Mouse (Mus musculus) retina, embryonic 14.5 days (tissue): ENCODE measurements around the gene Agbl4.
A peak's percentile ranks its signal among the peaks of the same experiment; 100 is the strongest.
"Not testable (repeated sequence)": the region's sequence is repeated elsewhere in the genome, so short reads cannot be mapped to it uniquely, and the experiment has no call there.

Experiments used
- DNase-seq: peaks from one replicate; pipeline ENCODE4 v3.0.0-alpha.2; 2015; ENCODE audit warnings: low spot score

Agbl4 gene

GRCm38 (mm10) chr4:110916565-110916964, 519.1 kb downstream of the Agbl4 start:
- no peak for DNase-seq

DNA sequence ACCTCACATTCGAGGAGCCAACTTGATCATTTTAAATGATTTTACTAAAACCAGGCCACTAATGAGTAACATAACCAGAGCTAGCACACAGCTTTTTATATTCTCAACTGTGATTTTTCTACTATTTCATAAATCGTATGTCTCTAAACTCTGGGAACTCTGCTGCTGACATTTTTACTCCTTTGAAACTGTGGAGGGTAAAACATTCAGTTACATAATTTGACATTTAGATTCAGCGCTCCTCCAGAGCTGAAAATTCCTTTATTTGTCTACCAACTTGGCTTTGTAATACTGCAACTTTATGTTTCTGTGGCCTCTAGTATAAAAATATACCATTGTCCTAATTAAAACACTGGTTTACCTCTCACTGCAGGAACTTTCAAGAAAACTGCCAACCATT, 523.6 kb downstream of the Agbl4 start:
- no peak for DNase-seq

GRCm38 (mm10) chr4:111001641-111002040, 604.2 kb downstream of the Agbl4 start:
- DNase-seq: no peak

DNA sequence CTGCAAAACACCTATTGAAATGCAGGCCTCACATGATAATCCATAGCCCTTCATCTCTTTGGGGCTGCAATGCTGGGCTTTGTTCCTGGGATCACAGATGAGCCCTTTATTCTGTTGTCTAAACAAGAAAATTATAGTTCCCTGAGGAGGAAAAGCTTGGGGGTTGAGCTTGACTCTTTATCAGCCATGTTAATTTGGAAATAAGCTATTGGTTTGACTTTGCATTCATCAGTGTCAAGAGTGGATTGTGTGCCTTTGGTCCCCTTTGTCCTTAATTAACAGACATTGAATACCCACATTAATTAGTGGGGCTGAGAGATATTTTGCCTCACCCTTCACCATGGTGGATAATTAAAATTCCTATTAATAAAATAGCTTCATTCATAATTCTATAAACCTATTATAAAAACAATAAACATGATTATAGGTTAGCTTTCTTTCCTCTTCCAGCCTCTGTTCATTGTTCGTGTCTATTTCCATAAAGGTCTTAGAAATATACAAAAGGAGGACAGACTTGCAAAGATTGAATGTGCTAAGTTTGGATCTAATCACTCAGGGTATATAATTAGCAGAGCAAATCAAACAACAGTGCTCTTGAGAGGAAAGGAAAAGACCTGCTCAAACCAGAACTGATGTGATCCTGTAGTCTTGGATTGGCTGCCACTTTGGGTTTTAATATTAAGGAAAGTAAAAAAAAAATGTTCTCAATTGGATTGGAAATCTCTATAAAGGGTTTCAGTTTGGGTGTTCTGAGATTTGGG, 607.4 kb downstream of the Agbl4 start:
- peak; percentile 16 for DNase-seq

- no peak for DNase-seq
Measured at GRCm38 (mm10) chr4:111019376-111019775, 621.9 kb downstream of the Agbl4 start.

DNA sequence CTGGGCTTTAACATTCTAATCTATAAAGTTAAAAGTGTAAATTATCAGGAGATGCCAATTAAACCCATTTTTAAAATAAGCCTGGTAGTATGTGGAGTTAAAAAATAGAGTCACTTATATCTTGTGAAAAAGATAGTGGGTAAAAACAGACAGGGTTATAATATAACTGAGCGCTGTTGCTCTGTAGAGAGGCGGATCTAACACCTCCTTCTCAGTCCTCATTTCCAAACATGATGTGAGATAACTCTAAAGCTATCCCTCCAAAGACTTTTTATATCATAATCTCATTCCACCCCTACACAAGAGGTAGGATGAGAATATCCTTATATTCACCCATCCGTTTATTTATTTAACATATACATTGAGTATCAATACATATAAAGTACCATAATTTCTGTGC, 669.9 kb downstream of the Agbl4 start:
- DNase-seq: no peak

- DNase-seq: no peak
Measured at GRCm38 (mm10) chr4:111073738-111074497, 676.5 kb downstream of the Agbl4 start.

DNA sequence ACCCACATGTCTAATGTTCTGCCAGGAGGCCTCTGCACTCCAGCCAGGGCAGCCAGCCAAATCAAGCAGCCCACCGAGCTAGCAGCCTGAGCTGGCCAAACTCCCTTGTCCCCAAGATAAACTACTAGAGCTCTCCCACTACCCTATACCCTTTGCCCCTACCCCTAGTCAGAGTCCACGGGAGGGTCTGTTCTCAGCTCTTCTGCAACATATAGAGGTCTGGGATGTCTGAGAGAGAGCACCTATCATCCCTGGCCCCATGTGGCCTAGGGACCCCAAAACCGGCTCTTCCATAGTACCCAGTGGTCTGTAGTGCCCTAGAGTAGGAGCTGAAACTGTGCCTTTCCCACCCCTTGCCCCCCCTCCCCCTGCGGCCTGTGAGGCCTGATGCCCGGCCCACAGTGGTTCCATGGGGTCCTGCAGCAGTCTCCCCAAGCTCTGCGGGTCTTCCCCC, 677.3 kb downstream of the Agbl4 start:
- no peak for DNase-seq

DNA sequence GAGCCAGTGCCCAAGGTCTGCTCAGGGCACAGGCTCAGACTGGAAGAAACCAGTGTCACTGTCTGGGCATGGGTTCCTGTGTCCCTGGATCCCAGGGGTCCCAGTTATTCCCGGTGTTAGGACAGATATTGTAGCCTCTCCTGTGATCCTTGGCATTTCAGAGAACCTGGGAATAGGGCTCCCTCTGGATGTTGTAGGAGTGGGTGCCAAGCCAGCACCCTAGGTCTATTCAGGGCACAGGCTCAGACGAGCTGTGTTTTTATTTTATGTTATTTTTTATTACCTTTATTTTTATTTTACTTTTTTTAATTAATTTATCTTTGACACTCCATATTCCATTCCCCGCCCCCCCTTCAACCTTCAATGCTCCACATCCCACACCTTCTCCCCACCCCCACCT, 680.3 kb downstream of the Agbl4 start:
- no peak for DNase-seq

GRCm38 (mm10) chr4:111085330-111085729, 687.9 kb downstream of the Agbl4 start:
- no peak for DNase-seq

DNA sequence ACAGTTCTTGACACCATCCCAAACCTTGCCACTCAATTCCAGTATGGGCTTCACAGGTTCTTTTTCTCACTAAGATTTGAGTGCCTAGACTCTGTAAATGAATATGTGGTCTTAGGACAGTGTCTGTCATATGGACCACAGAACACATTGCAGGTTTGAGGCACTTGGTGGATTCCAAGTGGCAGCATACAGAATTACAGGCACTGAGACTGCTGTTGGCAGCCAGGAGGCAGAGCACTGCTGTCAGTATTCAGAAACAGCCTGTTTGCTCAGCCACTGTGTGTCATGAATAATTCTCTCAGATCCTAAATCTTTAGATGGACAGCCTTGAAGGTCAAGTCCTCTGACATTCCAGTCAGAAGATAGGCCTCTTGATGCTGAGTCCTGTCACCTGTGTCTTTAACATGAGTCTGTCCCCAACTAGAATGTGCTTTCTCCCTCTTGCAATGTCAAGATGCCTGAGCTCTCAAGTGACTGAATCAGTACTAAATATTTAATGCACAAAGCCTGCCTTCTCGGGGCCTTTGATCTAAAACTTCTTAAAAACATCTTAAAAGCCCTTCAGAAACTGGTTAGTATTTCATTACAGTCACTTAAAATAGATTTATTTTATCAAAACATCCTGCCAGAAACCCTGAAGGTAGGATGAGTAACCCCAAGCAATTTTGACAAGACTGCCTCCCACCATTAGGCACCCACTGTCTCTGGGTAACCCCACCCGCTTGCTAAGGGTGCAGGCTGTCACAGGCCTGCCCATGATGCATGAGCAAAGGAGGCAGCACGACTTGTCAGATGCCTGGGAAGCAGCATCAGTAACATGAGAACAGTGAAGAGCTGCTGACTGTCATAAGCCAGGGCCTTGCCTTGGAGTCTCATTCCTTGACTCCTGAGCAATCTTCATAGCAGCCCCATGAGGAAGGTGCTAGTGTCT, 739.0 kb downstream of the Agbl4 start:
- DNase-seq: peak; percentile 9

DNA sequence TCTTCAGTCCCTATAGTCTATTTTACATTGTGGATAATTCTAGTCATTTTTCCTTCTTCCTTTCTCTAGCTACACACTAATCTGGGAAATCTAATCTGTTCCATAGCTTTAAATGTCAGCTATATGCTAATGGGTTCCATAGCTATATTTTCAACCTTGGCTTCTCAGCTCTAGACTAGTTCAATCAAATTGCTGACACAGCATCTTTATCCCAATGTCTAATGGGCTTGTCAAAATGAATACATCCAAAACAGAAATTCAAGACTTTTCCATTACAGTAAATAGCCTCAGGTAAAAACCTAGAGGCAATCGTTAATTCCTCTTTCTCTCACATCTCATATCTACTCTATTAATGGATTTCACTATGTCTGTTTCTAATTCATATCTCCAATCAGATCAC, 750.3 kb downstream of the Agbl4 start:
- no peak for DNase-seq

DNA sequence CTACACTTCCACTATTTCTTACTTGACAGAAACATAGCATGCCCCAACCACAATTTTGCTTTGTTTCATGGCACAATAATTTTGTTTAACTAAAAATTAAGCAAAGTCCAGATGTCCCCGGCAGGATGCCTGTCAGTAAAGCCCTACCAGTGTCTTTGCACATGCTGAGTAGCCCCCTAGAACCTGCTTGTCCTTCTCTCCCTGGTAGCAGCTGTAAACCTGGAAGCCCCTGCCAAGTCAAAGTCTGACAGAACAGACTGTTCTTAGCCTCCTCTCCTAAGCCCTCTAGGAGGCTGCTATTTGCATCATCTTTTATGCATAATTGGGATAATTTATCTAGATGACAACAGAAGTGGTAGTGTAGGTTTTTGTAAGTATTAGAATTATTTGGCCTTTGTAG, 758.4 kb downstream of the Agbl4 start:
- no peak for DNase-seq

DNA sequence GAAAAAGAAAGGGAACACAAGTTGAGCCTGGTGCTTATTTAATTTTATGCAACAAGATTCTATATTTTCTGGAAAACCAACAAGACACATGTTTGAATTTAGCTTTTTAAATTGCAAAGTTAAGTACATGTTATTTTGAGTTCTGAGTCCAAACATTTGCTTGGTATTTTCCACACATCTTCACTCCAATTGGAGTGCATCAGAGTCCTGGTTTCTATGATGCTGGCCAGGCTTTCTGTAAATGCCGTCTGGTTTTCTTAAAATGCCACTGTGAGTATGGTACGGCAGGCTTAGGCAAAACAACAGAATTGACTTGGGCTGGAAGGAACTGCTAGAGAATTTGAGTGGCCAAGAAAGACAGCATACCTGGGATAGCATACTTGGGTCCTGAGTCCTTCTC, 784.0 kb downstream of the Agbl4 start:
- DNase-seq: no peak

GRCm38 (mm10) chr4:111200100-111200499, 802.6 kb downstream of the Agbl4 start:
- DNase-seq: no peak

DNA sequence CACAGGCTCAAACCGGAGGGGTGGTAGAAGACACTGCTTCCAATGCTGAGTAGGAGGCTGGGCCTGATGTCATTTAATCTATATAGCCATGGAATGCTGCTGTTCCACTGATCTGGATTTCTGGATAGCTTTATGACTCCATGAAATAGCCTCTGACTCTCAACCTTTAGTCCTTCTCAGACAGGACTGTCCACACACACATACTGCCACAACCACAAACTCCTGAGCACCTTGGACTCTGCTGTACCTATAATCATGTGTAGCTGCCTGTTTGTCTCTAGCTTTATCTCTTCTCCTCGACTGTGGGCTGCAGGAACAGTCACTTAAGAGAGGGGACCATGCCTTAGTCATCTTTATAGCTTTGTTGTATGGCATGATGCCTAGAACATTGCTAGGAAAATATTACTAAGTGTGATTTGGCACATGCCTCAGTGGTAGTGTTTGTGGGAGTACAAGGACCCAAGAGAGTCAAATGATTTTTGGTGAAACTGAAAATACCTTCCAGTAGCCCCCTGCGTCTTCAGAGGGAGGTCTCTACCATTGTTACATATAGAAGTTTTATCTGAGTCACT, 817.8 kb downstream of the Agbl4 start:
- no peak for DNase-seq

DNA sequence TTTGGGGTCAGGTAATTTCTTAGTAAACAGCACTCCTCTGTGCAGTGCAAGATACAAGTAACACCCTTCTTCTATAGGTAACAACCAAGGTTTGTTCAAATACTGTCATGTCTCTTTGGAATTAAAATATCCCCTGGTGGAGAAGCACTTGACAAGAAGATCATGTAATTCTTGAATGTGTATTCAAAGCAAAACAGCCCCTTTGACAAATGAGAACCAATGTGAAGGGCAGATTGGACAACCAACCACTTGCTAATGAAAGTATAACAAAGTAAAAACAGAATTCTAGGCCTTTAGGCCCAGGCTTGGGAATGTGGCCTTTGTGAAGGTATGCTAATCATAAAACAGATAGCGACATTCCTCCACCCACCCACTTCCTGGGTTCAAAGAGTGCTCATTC, 821.6 kb downstream of the Agbl4 start:
- not testable (repeated sequence) for DNase-seq

- not testable (repeated sequence) for DNase-seq
Measured at GRCm38 (mm10) chr4:111219543-111219942, 822.1 kb downstream of the Agbl4 start.

DNA sequence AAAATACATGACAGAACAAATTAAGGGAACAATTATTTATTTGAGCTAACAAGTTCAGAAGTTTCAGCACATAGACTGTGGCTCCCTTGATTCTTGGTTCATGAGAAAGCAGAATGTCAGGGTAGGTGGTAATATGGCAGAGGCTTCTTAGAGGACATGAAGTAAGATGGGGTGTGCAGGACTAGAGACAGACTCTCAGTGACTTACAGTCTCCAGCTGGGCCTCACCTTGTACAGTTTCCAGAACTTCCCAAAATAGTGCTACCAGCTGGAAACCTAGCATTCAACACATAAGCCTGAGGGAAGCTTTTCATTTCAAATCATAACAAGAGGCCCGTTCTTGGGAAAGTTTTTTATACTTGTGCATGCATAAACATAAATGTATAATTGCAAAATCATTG, 836.4 kb downstream of the Agbl4 start:
- DNase-seq: no peak

DNA sequence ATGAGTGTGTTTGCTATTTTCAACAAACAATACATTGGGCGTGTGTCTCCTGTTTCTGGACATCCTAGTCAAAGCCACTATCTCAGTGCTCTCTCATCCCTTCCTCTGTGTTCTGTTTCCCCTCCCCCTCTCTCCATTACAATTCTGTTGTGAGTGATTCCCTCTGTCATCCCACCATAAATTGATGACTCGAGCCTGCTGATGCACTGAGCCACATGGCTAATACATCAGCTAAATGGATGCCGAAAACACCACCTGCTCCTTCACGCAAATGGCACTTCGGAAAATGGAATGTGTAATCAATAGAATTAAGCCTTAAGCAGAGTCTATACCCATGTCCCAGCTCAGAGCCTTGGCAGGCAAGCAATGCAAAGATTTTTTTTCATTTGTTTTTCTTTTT, 854.5 kb downstream of the Agbl4 start:
- DNase-seq: peak; percentile 41

DNA sequence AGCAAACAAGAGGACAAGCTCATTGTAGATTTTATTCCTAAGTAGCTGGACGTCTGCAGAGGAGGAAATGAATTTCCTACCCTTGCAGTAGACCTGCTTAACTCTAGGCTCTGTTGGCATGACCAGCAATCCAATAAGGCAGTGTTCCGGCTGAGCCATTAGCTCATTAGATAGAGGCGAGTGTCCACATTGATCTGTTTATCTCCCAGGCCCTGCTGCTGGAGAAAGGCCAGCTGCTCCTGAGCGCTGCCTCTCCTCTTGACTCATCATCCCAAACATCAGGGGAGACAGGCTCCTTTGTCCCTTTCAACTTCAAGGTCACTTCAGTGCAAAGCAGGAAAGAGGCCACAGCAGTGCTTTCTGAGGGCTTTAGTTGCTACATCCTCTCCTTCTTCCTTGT, 858.0 kb downstream of the Agbl4 start:
- peak; percentile 47 for DNase-seq

DNA sequence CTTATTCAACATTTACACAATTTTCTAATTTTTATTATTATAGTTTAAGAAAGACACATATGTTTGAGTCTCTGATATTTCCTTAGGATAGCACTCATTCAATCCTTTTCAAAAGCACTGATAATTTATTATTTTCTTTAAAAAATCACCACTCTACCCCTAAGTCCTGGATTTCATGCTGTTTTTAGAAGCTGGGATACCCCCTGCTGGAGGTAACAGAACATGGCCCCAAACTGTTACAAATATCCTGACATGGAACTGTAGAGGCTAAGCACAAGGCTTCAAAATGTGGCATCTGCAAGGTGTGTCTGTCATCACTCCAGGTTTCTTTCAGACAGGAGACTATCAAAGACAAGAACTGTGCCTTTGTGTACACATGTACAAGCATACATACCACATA, 859.5 kb downstream of the Agbl4 start:
- no peak for DNase-seq
